Mouse (Mus musculus): ENCODE results near the gene Dusp6. TPM values are rescaled to one million over a fixed set of nuclear protein-coding genes. Genes with fewer than 3 reads are reported as not detected.

Gene Dusp6
- polyA plus RNA-seq, 1 experiment from 2014 or later: 41.3 TPM

DNA sequence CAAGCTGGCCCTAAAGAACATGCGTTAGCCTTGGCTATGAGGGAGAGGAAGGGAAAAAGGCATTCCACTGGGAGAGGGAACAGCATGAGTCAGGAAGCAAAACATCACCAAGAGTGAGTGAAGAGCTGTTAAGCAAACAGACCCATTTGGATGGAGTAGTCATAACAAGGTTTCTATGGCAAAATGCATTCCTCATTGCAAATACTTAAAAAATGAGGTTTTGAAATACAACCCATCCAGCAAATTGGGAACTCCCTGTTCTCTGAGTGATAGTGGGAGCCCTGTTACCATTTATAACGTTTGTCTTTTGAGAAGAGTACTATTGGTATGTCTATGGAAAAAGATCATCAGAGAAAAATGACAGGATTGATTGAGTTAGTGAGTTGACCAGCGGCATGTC is 34.7 kb downstream of the Dusp6 start:
- 78% methylated on average over 3 of the region's 3 CpGs for WGBS

GRCm38 (mm10) chr10:99298328-99299295 is 35.6 kb downstream of the Dusp6 start:
- no peaks in the 10 kb centered on the region for H3K36me3 ChIP-seq (ENCODE audit: control insufficient read depth, insufficient read depth, low read length)
- H3K4me2 ChIP-seq (replicated peaks; ENCODE audit: low read depth, low read length): no peak overlapping the region

More for the DNA sequence above, 34.7 kb downstream of the Dusp6 start:
- ATAC-seq (ENCODE audit: low FRiP score): no peak
- Histone ChIP-seq H3K27me3 (ENCODE audit: control insufficient read depth, insufficient read depth, low read length) (no peaks in the 10 kb centered on the region), H3K4me3 (ENCODE audit: low read depth, low read length) (no peak overlapping the region), H3K9ac (ENCODE audit: low read depth, low read length) (no peak overlapping the region), H3K36me3 (ENCODE audit: control insufficient read depth, insufficient read depth, low read length) (no peaks in the 10 kb centered on the region), H3K4me1 (replicated peaks; ENCODE audit: control insufficient read depth, insufficient read depth, low read length) (no peaks in the 10 kb centered on the region), H3K9me3 (ENCODE audit: control insufficient read depth, low read length) (no peaks in the 10 kb centered on the region), H3K27ac (ENCODE audit: low read depth, low read length) (no peak overlapping the region), H3K4me2 (replicated peaks; ENCODE audit: low read depth, low read length) (no peak overlapping the region)
- DNase-seq (ENCODE audit: low spot score): no peak

DNA sequence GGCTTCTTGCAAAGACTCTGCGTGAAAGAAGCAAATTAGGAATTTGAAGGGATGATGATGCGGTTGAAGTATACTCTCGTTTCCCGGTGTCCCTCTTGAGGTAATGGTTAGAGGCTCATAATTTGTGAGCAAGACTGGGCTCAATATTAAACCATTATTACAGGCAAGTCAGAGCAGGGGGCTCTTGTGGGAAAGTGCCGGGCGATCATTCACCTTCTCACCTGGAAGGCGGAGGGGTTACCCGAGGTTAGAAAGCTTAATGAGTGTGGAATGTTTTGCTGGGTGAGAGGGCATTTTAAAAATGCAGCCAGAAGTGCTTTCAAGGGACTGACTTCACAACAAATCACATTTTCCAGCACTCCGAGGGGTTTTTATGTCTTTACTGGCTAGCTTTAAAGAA is 36.3 kb downstream of the Dusp6 start:
- H3K27me3 ChIP-seq (ENCODE audit: control insufficient read depth, insufficient read depth, low read length): no peaks in the 10 kb centered on the region
- H3K27ac ChIP-seq (ENCODE audit: low read depth, low read length): no peak overlapping the region
- no peaks in the 10 kb centered on the region for H3K9me3 ChIP-seq (ENCODE audit: control insufficient read depth, low read length)
- DNase-seq (ENCODE audit: low spot score): peak; percentile 15
- H3K4me3 ChIP-seq (ENCODE audit: low read depth, low read length): no peak overlapping the region
- H3K36me3 ChIP-seq (ENCODE audit: control insufficient read depth, insufficient read depth, low read length): no peaks in the 10 kb centered on the region
- no peak overlapping the region for H3K4me2 ChIP-seq (replicated peaks; ENCODE audit: low read depth, low read length)
- H3K4me1 ChIP-seq (replicated peaks; ENCODE audit: control insufficient read depth, insufficient read depth, low read length): no peaks in the 10 kb centered on the region
- no peak overlapping the region for H3K9ac ChIP-seq (ENCODE audit: low read depth, low read length)
- 22% methylated on average over 9 of the region's 9 CpGs for whole genome bisulfite sequencing
- ATAC-seq (ENCODE audit: low FRiP score): no peak

More at GRCm38 (mm10) chr10:99298328-99299295, 35.6 kb downstream of the Dusp6 start:
- no peaks in the 10 kb centered on the region for H3K4me1 ChIP-seq (replicated peaks; ENCODE audit: control insufficient read depth, insufficient read depth, low read length)
- no peak overlapping the region for H3K27ac ChIP-seq (ENCODE audit: low read depth, low read length)
- no peaks in the 10 kb centered on the region for H3K27me3 ChIP-seq (ENCODE audit: control insufficient read depth, insufficient read depth, low read length)
- 23% methylated on average over 18 of the region's 18 CpGs for WGBS
- H3K4me3 ChIP-seq (ENCODE audit: low read depth, low read length): no peak overlapping the region
- no peak for ATAC-seq (ENCODE audit: low FRiP score)
- DNase-seq (ENCODE audit: low spot score): peak; percentile 47
- no peak overlapping the region for H3K9ac ChIP-seq (ENCODE audit: low read depth, low read length)
- no peaks in the 10 kb centered on the region for H3K9me3 ChIP-seq (ENCODE audit: control insufficient read depth, low read length)

DNA sequence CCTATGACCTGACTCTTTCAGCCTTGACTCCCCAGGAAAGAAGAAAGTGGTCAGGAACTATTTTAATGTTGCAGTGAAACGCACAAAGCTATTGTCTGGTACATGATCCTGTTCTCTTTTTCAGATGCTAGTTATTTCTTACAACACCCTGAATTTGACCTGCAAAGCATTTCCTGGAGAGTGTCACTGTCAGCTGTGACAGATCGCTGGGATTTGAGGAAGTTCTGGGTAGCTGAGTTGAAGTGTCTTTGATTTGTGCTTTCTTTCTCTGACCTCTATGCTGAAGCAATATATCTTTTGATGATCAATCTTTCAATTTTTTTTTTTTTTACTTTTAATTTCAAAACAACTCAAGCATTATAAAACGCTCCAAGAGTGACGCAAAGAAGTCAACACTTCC is 39.0 kb downstream of the Dusp6 start:
- Histone ChIP-seq H3K36me3 (ENCODE audit: control insufficient read depth, insufficient read depth, low read length) (no peaks in the 10 kb centered on the region), H3K9me3 (ENCODE audit: control insufficient read depth, low read length) (no peaks in the 10 kb centered on the region), H3K27me3 (ENCODE audit: control insufficient read depth, insufficient read depth, low read length) (no peaks in the 10 kb centered on the region), H3K9ac (ENCODE audit: low read depth, low read length) (no peak overlapping the region), H3K4me3 (ENCODE audit: low read depth, low read length) (no peak overlapping the region), H3K4me2 (replicated peaks; ENCODE audit: low read depth, low read length) (no peak overlapping the region), H3K4me1 (replicated peaks; ENCODE audit: control insufficient read depth, insufficient read depth, low read length) (no peaks in the 10 kb centered on the region), H3K27ac (ENCODE audit: low read depth, low read length) (no peak overlapping the region)
- ATAC-seq (ENCODE audit: low FRiP score): no peak
- no peak for DNase-seq (ENCODE audit: low spot score)
- 79% methylated on average over 4 of the region's 4 CpGs for WGBS

- no peak overlapping the region for H3K4me3 ChIP-seq (ENCODE audit: low read depth, low read length)
- no peaks in the 10 kb centered on the region for H3K4me1 ChIP-seq (replicated peaks; ENCODE audit: control insufficient read depth, insufficient read depth, low read length)
- WGBS: 92% methylated on average over 4 of the region's 4 CpGs
- no peaks in the 10 kb centered on the region for H3K9me3 ChIP-seq (ENCODE audit: control insufficient read depth, low read length)
- ATAC-seq (ENCODE audit: low FRiP score): no peak
- no peak overlapping the region for H3K27ac ChIP-seq (ENCODE audit: low read depth, low read length)
- no peaks in the 10 kb centered on the region for H3K36me3 ChIP-seq (ENCODE audit: control insufficient read depth, insufficient read depth, low read length)
- no peak overlapping the region for H3K9ac ChIP-seq (ENCODE audit: low read depth, low read length)
- DNase-seq (ENCODE audit: low spot score): no peak
- no peaks in the 10 kb centered on the region for H3K27me3 ChIP-seq (ENCODE audit: control insufficient read depth, insufficient read depth, low read length)
- H3K4me2 ChIP-seq (replicated peaks; ENCODE audit: low read depth, low read length): no peak overlapping the region
These were observed 45.8 kb downstream of the Dusp6 start for GRCm38 (mm10) chr10:99308837-99309236.

DNA sequence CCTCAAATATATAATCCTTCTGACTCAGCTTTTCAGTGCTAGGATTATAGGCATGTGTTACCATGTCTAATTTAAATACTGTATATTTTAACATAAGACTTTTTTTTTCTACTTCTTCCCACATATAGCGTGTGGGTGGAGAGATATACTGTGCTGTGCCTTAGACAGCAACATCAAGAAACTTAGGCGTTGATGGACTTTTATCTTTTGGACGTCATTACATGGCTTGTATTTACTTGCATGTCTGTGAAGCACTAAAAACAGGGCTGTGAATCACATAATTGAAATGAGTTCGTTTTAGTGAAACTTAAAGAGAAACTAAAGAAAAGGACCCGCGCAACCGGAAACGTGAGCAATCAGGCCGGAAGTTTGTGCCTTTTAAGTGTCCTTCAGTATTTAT is 46.6 kb downstream of the Dusp6 start:
- H3K36me3 ChIP-seq (ENCODE audit: control insufficient read depth, insufficient read depth, low read length): no peaks in the 10 kb centered on the region
- H3K9ac ChIP-seq (ENCODE audit: low read depth, low read length): no peak overlapping the region
- H3K4me3 ChIP-seq (ENCODE audit: low read depth, low read length): no peak overlapping the region
- no peak overlapping the region for H3K4me2 ChIP-seq (replicated peaks; ENCODE audit: low read depth, low read length)
- no peak overlapping the region for H3K27ac ChIP-seq (ENCODE audit: low read depth, low read length)
- no peaks in the 10 kb centered on the region for H3K4me1 ChIP-seq (replicated peaks; ENCODE audit: control insufficient read depth, insufficient read depth, low read length)
- 90% methylated on average over 9 of the region's 9 CpGs for WGBS
- H3K27me3 ChIP-seq (ENCODE audit: control insufficient read depth, insufficient read depth, low read length): no peaks in the 10 kb centered on the region
- DNase-seq (ENCODE audit: low spot score): no peak
- no peak for ATAC-seq (ENCODE audit: low FRiP score)
- no peaks in the 10 kb centered on the region for H3K9me3 ChIP-seq (ENCODE audit: control insufficient read depth, low read length)

GRCm38 (mm10) chr10:99310204-99310603 is 47.2 kb downstream of the Dusp6 start:
- Histone ChIP-seq H3K4me1 (replicated peaks; ENCODE audit: control insufficient read depth, insufficient read depth, low read length) (no peaks in the 10 kb centered on the region), H3K36me3 (ENCODE audit: control insufficient read depth, insufficient read depth, low read length) (no peaks in the 10 kb centered on the region), H3K27me3 (ENCODE audit: control insufficient read depth, insufficient read depth, low read length) (no peaks in the 10 kb centered on the region), H3K9ac (ENCODE audit: low read depth, low read length) (no peak overlapping the region), H3K9me3 (ENCODE audit: control insufficient read depth, low read length) (no peaks in the 10 kb centered on the region), H3K4me2 (replicated peaks; ENCODE audit: low read depth, low read length) (no peak overlapping the region), H3K27ac (ENCODE audit: low read depth, low read length) (no peak overlapping the region), H3K4me3 (ENCODE audit: low read depth, low read length) (no peak overlapping the region)
- DNase-seq (ENCODE audit: low spot score): no peak
- 85% methylated on average over 10 of the region's 10 CpGs for WGBS
- ATAC-seq (ENCODE audit: low FRiP score): no peak

DNA sequence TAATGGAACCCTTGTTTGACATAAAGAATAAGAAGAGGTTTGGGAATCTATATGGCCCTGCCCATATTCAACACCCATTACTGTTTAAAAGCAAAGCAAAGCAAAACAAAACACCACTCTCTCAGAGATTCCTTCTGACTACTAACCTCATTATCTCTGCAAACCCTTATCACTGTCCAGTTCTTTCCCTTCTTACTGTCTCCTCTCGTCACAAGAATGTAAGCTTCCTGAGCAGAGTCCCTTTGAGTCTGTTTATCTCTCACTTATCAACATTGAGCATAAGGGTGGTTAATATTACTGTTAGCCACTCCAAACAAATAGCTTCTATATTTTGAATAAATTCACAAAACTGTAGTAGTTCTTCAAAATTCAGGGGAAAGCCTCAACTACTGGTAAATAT is 48.9 kb downstream of the Dusp6 start:
- no peak overlapping the region for H3K9ac ChIP-seq (ENCODE audit: low read depth, low read length)
- H3K27ac ChIP-seq (ENCODE audit: low read depth, low read length): no peak overlapping the region
- no peaks in the 10 kb centered on the region for H3K27me3 ChIP-seq (ENCODE audit: control insufficient read depth, insufficient read depth, low read length)
- H3K36me3 ChIP-seq (ENCODE audit: control insufficient read depth, insufficient read depth, low read length): no peaks in the 10 kb centered on the region
- ATAC-seq (ENCODE audit: low FRiP score) (no peak), DNase-seq (ENCODE audit: low spot score) (no peak)
- H3K4me2 ChIP-seq (replicated peaks; ENCODE audit: low read depth, low read length): no peak overlapping the region
- no peaks in the 10 kb centered on the region for H3K4me1 ChIP-seq (replicated peaks; ENCODE audit: control insufficient read depth, insufficient read depth, low read length)
- no peak overlapping the region for H3K4me3 ChIP-seq (ENCODE audit: low read depth, low read length)
- no peaks in the 10 kb centered on the region for H3K9me3 ChIP-seq (ENCODE audit: control insufficient read depth, low read length)
- 89% methylated on average over 1 of the region's 1 CpGs for WGBS

- H3K4me3 ChIP-seq (ENCODE audit: low read depth, low read length): no peak overlapping the region
- WGBS: 89% methylated on average over 7 of the region's 7 CpGs
- ATAC-seq (ENCODE audit: low FRiP score) (no peak), DNase-seq (ENCODE audit: low spot score) (no peak)
- no peaks in the 10 kb centered on the region for H3K27me3 ChIP-seq (ENCODE audit: control insufficient read depth, insufficient read depth, low read length)
- no peaks in the 10 kb centered on the region for H3K4me1 ChIP-seq (replicated peaks; ENCODE audit: control insufficient read depth, insufficient read depth, low read length)
- no peaks in the 10 kb centered on the region for H3K36me3 ChIP-seq (ENCODE audit: control insufficient read depth, insufficient read depth, low read length)
- no peak overlapping the region for H3K27ac ChIP-seq (ENCODE audit: low read depth, low read length)
- no peak overlapping the region for H3K4me2 ChIP-seq (replicated peaks; ENCODE audit: low read depth, low read length)
- no peak overlapping the region for H3K9ac ChIP-seq (ENCODE audit: low read depth, low read length)
- no peaks in the 10 kb centered on the region for H3K9me3 ChIP-seq (ENCODE audit: control insufficient read depth, low read length)
These were observed 51.3 kb downstream of the Dusp6 start for GRCm38 (mm10) chr10:99314366-99314765.
